ENCODE assay signal across 8 mouse cellular contexts in the genomic region with DNA sequence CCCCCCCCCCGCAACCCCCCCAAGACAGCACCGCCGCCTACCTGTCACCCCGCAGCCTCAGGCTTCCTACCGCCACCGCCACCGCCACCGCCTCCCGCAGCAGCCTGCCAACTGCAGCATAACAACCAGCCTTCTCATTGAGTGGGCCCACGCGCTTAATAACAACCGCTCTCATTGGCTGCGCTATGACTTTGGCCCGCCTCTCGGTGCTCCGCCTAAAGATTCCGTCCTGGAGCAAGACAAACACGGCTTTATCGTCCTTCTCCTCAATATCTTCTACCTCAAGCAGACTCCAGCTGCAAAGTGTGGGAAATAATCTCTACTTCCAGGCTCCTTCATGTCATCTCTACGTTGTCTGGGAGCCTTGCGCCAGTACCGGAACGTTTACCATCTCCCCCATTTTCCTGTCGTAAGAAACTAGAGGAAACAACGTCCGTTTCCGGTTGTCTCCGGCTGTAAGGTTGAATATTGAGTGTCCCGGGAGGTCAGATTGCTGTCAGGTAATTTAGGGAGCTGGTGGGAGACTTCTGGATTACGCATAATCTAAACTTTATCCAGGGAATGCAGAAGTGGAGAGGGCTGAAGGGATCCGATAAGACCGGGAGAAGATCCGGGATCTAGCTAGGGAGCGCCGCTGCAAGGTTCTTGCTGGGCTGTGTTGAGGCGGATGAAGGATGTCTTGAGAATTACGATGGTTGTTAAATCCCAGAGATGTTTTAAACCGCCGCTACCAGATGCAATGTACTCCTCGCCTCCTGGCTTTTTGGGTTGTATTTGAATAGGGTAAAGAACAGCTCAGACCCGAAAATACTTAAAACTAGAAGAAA. TPM values are rescaled to one million over a fixed set of nuclear protein-coding genes. Genes with fewer than 3 reads are reported as not detected.
DNase-seq lines count a peak whose midpoint lies in the region; TF ChIP-seq lines count a peak whose summit lies in the region.

A gene (minus strand): TSS at position 153 of the 827 bp plus-strand sequence.
A gene (plus strand): TSS at position 214 of the 827 bp plus-strand sequence.

- no peaks in the 10 kb centered on the region for H3K27me3 ChIP-seq in megakaryocyte, embryonic 14.5 days (replicated peaks)

- H3K4me3 ChIP-seq in gastrocnemius, adult 2 months: peak within 1 kb of the TSS; percentile 79
- H3K4me3 ChIP-seq in megakaryocyte, embryonic 14.5 days (replicated peaks): peak within 1 kb of the TSS; percentile 99

- peak; percentile 71 for DNase-seq in WW6 (ENCODE audit: low read depth, low spot score)
- peak; percentile 70 to 86 for DNase-seq in cerebellum, postnatal 4 days (ENCODE audit: low spot score in 2 of 2)
- DNase-seq in gastrocnemius, adult 2 months: peak; percentile 94
- peak; percentile 91 for DNase-seq in hindlimb bud, embryonic 11.5 days (ENCODE audit: extremely low spot score, low read depth, low spot score)
- DNase-seq in left cerebral cortex, adult 8-10 months (ENCODE audit: low spot score in 2 of 2): peak; percentile 86 to 88
- peak; percentile 94 to 95 for DNase-seq in right cerebral cortex, postnatal 10 days (ENCODE audit: low spot score in 2 of 2)
- peak; percentile 81 for DNase-seq in urinary bladder, postnatal 25 days (ENCODE audit: low spot score)

- peaks cover 25% of the 10 kb centered on the region for H3K4me1 ChIP-seq in megakaryocyte, embryonic 14.5 days

- no peak; the same call in 1 of the 2 replicates for TF ChIP-seq CTCF in gastrocnemius, adult 2 months (IDR thresholded peaks at IDR 0.05)

- no peaks in the 10 kb centered on the region for H3K9me3 ChIP-seq in megakaryocyte, embryonic 14.5 days

- peaks cover 9% of the 10 kb centered on the region for H3K36me3 ChIP-seq in megakaryocyte, embryonic 14.5 days (replicated peaks; ENCODE audit: low read length)

- intact Hi-C loops in gastrocnemius, adult 2 months (cut with DNase I): no loop called here

- peak within 1 kb of the TSS; percentile 97 for H3K27ac ChIP-seq in gastrocnemius, adult 2 months

RNA-seq across cellular contexts. Expression of the first gene that starts in this region (rescaled TPM):
- 10 to 100 TPM in 1 of 2 experiments, 1 to 10 TPM in 1; 7.8 to 14.2 TPM for total RNA-seq in gastrocnemius, adult 2 months (2021)
- 100 to 1,000 TPM; 110 to 151 (median 133) TPM for total RNA-seq in left cerebral cortex, adult 8-10 months (2022)
- 1.7 TPM in 1 of 2 replicates, not detected in the other for polyA plus RNA-seq in megakaryocyte, embryonic 14.5 days (2012; ENCODE audit: insufficient read depth, low replicate concordance)

RNA-seq across cellular contexts. Expression of the second gene that starts in this region (rescaled TPM):
- total RNA-seq in gastrocnemius, adult 2 months (2021): 100 to 1,000 TPM; 137 to 239 TPM
- 100 to 1,000 TPM in 2 of 4 experiments, 10 to 100 TPM in 2; 86.4 to 123 (median 101) TPM for total RNA-seq in left cerebral cortex, adult 8-10 months (2022)
- 7.0 TPM in 1 of 2 replicates, not detected in the other for polyA plus RNA-seq in megakaryocyte, embryonic 14.5 days (2012; ENCODE audit: insufficient read depth, low replicate concordance)

Comparison
In these comparisons a context has a peak if more than half of its experiments do, and no peak if none do; other contexts are left out.
1. Peak in every context shown above with its lines: DNase-seq, H3K4me3 ChIP-seq and H3K27ac ChIP-seq.
2. RNA of the first gene that starts in this region (total RNA-seq): 110 to 151 TPM in left cerebral cortex, adult 8-10 months; 7.8 to 14.2 TPM in gastrocnemius, adult 2 months; every median in the first group is over 4 times any median in the second.